Mouse (Mus musculus) midbrain, embryonic 15.5 days (tissue): ENCODE data around the gene Agbl1. TPM values are rescaled to one million over a fixed set of nuclear protein-coding genes. Genes with fewer than 3 reads are reported as not detected.
"Not testable (repeated sequence)": the region's sequence is repeated elsewhere in the genome, so short reads cannot be mapped to it uniquely, and the experiment has no call there.

Source experiments
- ATAC-seq: fragments of 200-750 bp; cut with Nextera tagmentation; replicated peaks from 2 replicates; pipeline ENCODE4 v1.8.0; 2017; ENCODE audit warnings: moderate TSS enrichment
- H3K27ac ChIP-seq: fragments of 300-500 bp; sonication (generic); 2 replicates; pipeline ENCODE4 v1.5.1; 2015; ENCODE audit warnings: mild to moderate bottlenecking, inconsistent platforms
- H3K27me3 ChIP-seq: fragments of 300-500 bp; sonication (generic); replicated peaks from 2 replicates; pipeline ENCODE4 v1.6.1; 2015; ENCODE audit warnings: inconsistent platforms
- H3K36me3 ChIP-seq: fragments of 300-500 bp; sonication (generic); replicated peaks from 2 replicates; pipeline ENCODE4 v1.6.1; 2015; ENCODE audit warnings: inconsistent platforms
- H3K4me1 ChIP-seq: fragments of 300-500 bp; sonication (generic); 2 replicates; pipeline ENCODE4 v1.6.1; 2015; ENCODE audit warnings: inconsistent platforms
- H3K4me2 ChIP-seq: fragments of 300-500 bp; sonication (generic); 2 replicates; pipeline ENCODE4 v1.6.1; 2015; ENCODE audit warnings: inconsistent platforms, mild to moderate bottlenecking, moderate library complexity
- H3K4me3 ChIP-seq: fragments of 300-500 bp; sonication (generic); 2 replicates; pipeline ENCODE4 v1.5.1; 2015; ENCODE audit warnings: mild to moderate bottlenecking, inconsistent platforms
- H3K9ac ChIP-seq: fragments of 300-500 bp; sonication (generic); 2 replicates; pipeline ENCODE4 v1.6.1; 2015; ENCODE audit warnings: mild to moderate bottlenecking, inconsistent platforms
- H3K9me3 ChIP-seq: fragments of 300-500 bp; sonication (generic); 2 replicates; pipeline ENCODE4 v1.6.1; 2016; ENCODE audit warnings: inconsistent platforms
- WGBS: fragments of 180-500 bp; shearing (Covaris S2); methylation state at CpG from one replicate; pipeline ENCODE4 v1.1.7; 2015; ENCODE audit warnings: mixed read lengths; 5-methylcytosine and 5-hydroxymethylcytosine counted together
- polyA plus RNA-seq: library from polyadenylated mRNA; unstranded; fragments of >200 nt; fragmentation: Nextera tagmentation; extraction: Ambion mirVana; gene quantifications from 2 replicates; pipeline ENCODE4 v1.2.1, GENCODE M21; 2015

Gene Agbl1
- 0.06 and 0.25 TPM in 2 replicates for polyA plus RNA-seq

- 67% methylated on average over 7 of the region's 7 CpGs for WGBS
- H3K9ac ChIP-seq: no peak within 1 kb of the TSS
- ATAC-seq: no peak
Measured at GRCm38 (mm10) chr7:76229311-76229937, at the start of gene Agbl1. Gene Agbl1 (plus strand): TSS chr7:76229887.

GRCm38 (mm10) chr7:76185005-76185658 is 44.6 kb upstream of the Agbl1 start:
- WGBS: 15% methylated on average over 7 of the region's 7 CpGs
- ATAC-seq: peak; percentile 97
- H3K9me3 ChIP-seq: no peaks in the 10 kb centered on the region

More at GRCm38 (mm10) chr7:76229311-76229937, at the start of gene Agbl1:
- no peaks in the 10 kb centered on the region for H3K27me3 ChIP-seq
- no peaks in the 10 kb centered on the region for H3K9me3 ChIP-seq
- no peak within 1 kb of the TSS for H3K4me3 ChIP-seq
- 0 out of 2 replicates have a peak within 1 kb of the TSS, but pooled peaks have one; percentile 11 for H3K27ac ChIP-seq
- H3K4me2 ChIP-seq: no peak within 1 kb of the TSS
- H3K36me3 ChIP-seq: no peaks in the 10 kb centered on the region
- H3K4me1 ChIP-seq: no peaks in the 10 kb centered on the region

GRCm38 (mm10) chr7:76185681-76186121 is 44.0 kb upstream of the Agbl1 start:
- H3K9ac ChIP-seq: no peak overlapping the region
- H3K36me3 ChIP-seq: no peaks in the 10 kb centered on the region
- peak; percentile 73 for ATAC-seq
- H3K9me3 ChIP-seq: no peaks in the 10 kb centered on the region
- WGBS: 13% methylated on average over 6 of the region's 6 CpGs
- H3K4me1 ChIP-seq: peaks cover 22% of the 10 kb centered on the region
- no peaks in the 10 kb centered on the region for H3K27me3 ChIP-seq
- peak overlapping the region; percentile 88 for H3K27ac ChIP-seq
- H3K4me3 ChIP-seq: 0 out of 2 replicates have a peak overlapping the region, but pooled peaks have one; percentile 7
- H3K4me2 ChIP-seq: peak overlapping the region; percentile 36

More at GRCm38 (mm10) chr7:76185005-76185658, 44.6 kb upstream of the Agbl1 start:
- Histone ChIP-seq H3K27ac (peak overlapping the region; percentile 88), H3K4me1 (peaks cover 22% of the 10 kb centered on the region), H3K4me2 (peak overlapping the region; percentile 36), H3K9ac (no peak overlapping the region), H3K27me3 (no peaks in the 10 kb centered on the region), H3K4me3 (0 out of 2 replicates have a peak overlapping the region, but pooled peaks have one; percentile 7), H3K36me3 (no peaks in the 10 kb centered on the region)

GRCm38 (mm10) chr7:76218546-76218945 is 11.1 kb upstream of the Agbl1 start:
- Histone ChIP-seq H3K4me3 (no peak overlapping the region), H3K9me3 (no peaks in the 10 kb centered on the region), H3K9ac (no peak overlapping the region), H3K27me3 (no peaks in the 10 kb centered on the region), H3K36me3 (no peaks in the 10 kb centered on the region), H3K4me1 (no peaks in the 10 kb centered on the region), H3K27ac (no peak overlapping the region), H3K4me2 (no peak overlapping the region)
- WGBS: 81% methylated on average over 4 of the region's 4 CpGs
- ATAC-seq: no peak

- H3K9me3 ChIP-seq: no peaks in the 10 kb centered on the region
- 63% methylated on average over 7 of the region's 7 CpGs for WGBS
- no peaks in the 10 kb centered on the region for H3K27me3 ChIP-seq
- no peak overlapping the region for H3K4me2 ChIP-seq
- no peak overlapping the region for H3K4me3 ChIP-seq
- no peak overlapping the region for H3K9ac ChIP-seq
- no peak for ATAC-seq
- H3K27ac ChIP-seq: no peak overlapping the region
- no peaks in the 10 kb centered on the region for H3K36me3 ChIP-seq
- no peaks in the 10 kb centered on the region for H3K4me1 ChIP-seq
Measured at GRCm38 (mm10) chr7:76219797-76220469, 9.8 kb upstream of the Agbl1 start.

- Histone ChIP-seq H3K36me3 (no peaks in the 10 kb centered on the region), H3K27me3 (no peaks in the 10 kb centered on the region)
Measured at GRCm38 (mm10) chr7:76222691-76223090, 7.0 kb upstream of the Agbl1 start.

GRCm38 (mm10) chr7:76228881-76229280 is 806 bp upstream of the Agbl1 start:
- no peaks in the 10 kb centered on the region for H3K4me1 ChIP-seq
- H3K27ac ChIP-seq: no peak overlapping the region
- no peak for ATAC-seq
- no peaks in the 10 kb centered on the region for H3K9me3 ChIP-seq
- no peaks in the 10 kb centered on the region for H3K27me3 ChIP-seq
- 67% methylated on average over 2 of the region's 2 CpGs for WGBS
- no peak overlapping the region for H3K4me2 ChIP-seq
- H3K9ac ChIP-seq: no peak overlapping the region
- no peak overlapping the region for H3K4me3 ChIP-seq
- no peaks in the 10 kb centered on the region for H3K36me3 ChIP-seq

More at GRCm38 (mm10) chr7:76222691-76223090, 7.0 kb upstream of the Agbl1 start:
- Histone ChIP-seq H3K4me3 (no peak overlapping the region), H3K27ac (no peak overlapping the region), H3K4me1 (no peaks in the 10 kb centered on the region), H3K4me2 (no peak overlapping the region), H3K9me3 (no peaks in the 10 kb centered on the region), H3K9ac (no peak overlapping the region)
- WGBS: 95% methylated on average over 2 of the region's 2 CpGs
- no peak for ATAC-seq

- ATAC-seq: no peak
- no peak overlapping the region for H3K4me2 ChIP-seq
- H3K4me1 ChIP-seq: no peaks in the 10 kb centered on the region
- no peaks in the 10 kb centered on the region for H3K9me3 ChIP-seq
- H3K9ac ChIP-seq: no peak overlapping the region
- no peaks in the 10 kb centered on the region for H3K36me3 ChIP-seq
- no peaks in the 10 kb centered on the region for H3K27me3 ChIP-seq
- WGBS: 88% methylated on average over 2 of the region's 2 CpGs
- no peak overlapping the region for H3K4me3 ChIP-seq
- H3K27ac ChIP-seq: no peak overlapping the region
Measured at GRCm38 (mm10) chr7:76234321-76234720, 4.6 kb downstream of the Agbl1 start.

- no peak for ATAC-seq
- H3K27me3 ChIP-seq: no peaks in the 10 kb centered on the region
- H3K9ac ChIP-seq: no peak overlapping the region
- H3K4me1 ChIP-seq: no peaks in the 10 kb centered on the region
- H3K27ac ChIP-seq: no peak overlapping the region
- H3K4me2 ChIP-seq: no peak overlapping the region
- no peaks in the 10 kb centered on the region for H3K36me3 ChIP-seq
- 91% methylated on average over 4 of the region's 4 CpGs for WGBS
- H3K9me3 ChIP-seq: no peaks in the 10 kb centered on the region
- no peak overlapping the region for H3K4me3 ChIP-seq
Measured at GRCm38 (mm10) chr7:76237497-76237896, 7.8 kb downstream of the Agbl1 start.

- WGBS: 96% methylated on average over 18 of the region's 18 CpGs
- ATAC-seq, H3K36me3 ChIP-seq, H3K9ac ChIP-seq, H3K4me2 ChIP-seq, H3K27me3 ChIP-seq, H3K9me3 ChIP-seq, H3K27ac ChIP-seq, H3K4me3 ChIP-seq, H3K4me1 ChIP-seq: not testable (repeated sequence)
Measured at GRCm38 (mm10) chr7:76244839-76245238, 15.2 kb downstream of the Agbl1 start.

GRCm38 (mm10) chr7:76275061-76275460 is 45.4 kb downstream of the Agbl1 start:
- Histone ChIP-seq H3K4me3 (no peak overlapping the region), H3K27me3 (no peaks in the 10 kb centered on the region)
- ATAC-seq: no peak

GRCm38 (mm10) chr7:76282831-76283230 is 53.1 kb downstream of the Agbl1 start:
- 57% methylated on average over 2 of the region's 2 CpGs for WGBS
- Histone ChIP-seq H3K27ac (no peak overlapping the region), H3K36me3 (no peaks in the 10 kb centered on the region), H3K4me3 (no peak overlapping the region), H3K4me2 (no peak overlapping the region), H3K4me1 (no peaks in the 10 kb centered on the region), H3K9ac (no peak overlapping the region), H3K27me3 (no peaks in the 10 kb centered on the region), H3K9me3 (no peaks in the 10 kb centered on the region)
- no peak for ATAC-seq

More at GRCm38 (mm10) chr7:76275061-76275460, 45.4 kb downstream of the Agbl1 start:
- no peak overlapping the region for H3K27ac ChIP-seq
- no peaks in the 10 kb centered on the region for H3K36me3 ChIP-seq
- H3K9ac ChIP-seq: no peak overlapping the region
- H3K4me2 ChIP-seq: no peak overlapping the region
- H3K9me3 ChIP-seq: no peaks in the 10 kb centered on the region
- H3K4me1 ChIP-seq: no peaks in the 10 kb centered on the region
